Mouse (Mus musculus) forebrain, postnatal 0 days (tissue): ENCODE results near the gene Smim24. TPM values are rescaled to one million over a fixed set of nuclear protein-coding genes. Genes with fewer than 3 reads are reported as not detected.

Source experiments
- ATAC-seq: fragments of 200-750 bp; cut with Nextera tagmentation; 2 replicates; pipeline ENCODE4 v1.8.0; 2017; ENCODE audit warnings: mild to moderate bottlenecking, moderate library complexity
- DNase-seq: peaks from one replicate; pipeline ENCODE4 v3.0.0-alpha.2; 2015
- H3K27ac ChIP-seq: fragments of 300-500 bp; sonication (generic); 2 replicates; pipeline ENCODE4 v1.5.1; 2014; ENCODE audit warnings: low read depth, mild to moderate bottlenecking, antibody characterized with exemption, low read length, moderate library complexity, mixed read lengths
- H3K27me3 ChIP-seq: fragments of 300-500 bp; sonication (generic); 2 replicates; pipeline ENCODE4 v1.6.1; 2014; ENCODE audit warnings: mild to moderate bottlenecking, low read length, mixed read lengths; ENCODE audit not compliant: insufficient read depth
- H3K36me3 ChIP-seq: fragments of 300-500 bp; sonication (generic); 2 replicates; pipeline ENCODE4 v1.6.1; 2014; ENCODE audit warnings: mild to moderate bottlenecking, moderate library complexity; ENCODE audit not compliant: insufficient read depth
- H3K4me1 ChIP-seq: fragments of 300-500 bp; sonication (generic); 2 replicates; pipeline ENCODE4 v1.6.1; 2014; ENCODE audit warnings: antibody characterized with exemption; ENCODE audit not compliant: insufficient read depth
- H3K4me2 ChIP-seq: fragments of 300-500 bp; sonication (generic); 2 replicates; pipeline ENCODE4 v1.6.1; 2014; ENCODE audit warnings: low read depth, mild to moderate bottlenecking, moderate library complexity
- H3K4me3 ChIP-seq: fragments of 300-500 bp; sonication (generic); 2 replicates; pipeline ENCODE4 v1.5.1; 2014; ENCODE audit warnings: low read depth, low read length, mixed read lengths
- H3K9ac ChIP-seq: fragments of 300-500 bp; sonication (generic); 2 replicates; pipeline ENCODE4 v1.6.1; 2014; ENCODE audit warnings: mild to moderate bottlenecking
- H3K9me3 ChIP-seq: fragments of 300-500 bp; sonication (generic); 2 replicates; pipeline ENCODE4 v1.6.1; 2016; ENCODE audit warnings: low read length
- CTCF ChIP-seq: sonication (generic); IDR thresholded peaks from 2 replicates; pipeline ENCODE4 v1.5.1; 2016; ENCODE audit warnings: antibody characterized with exemption, control low read depth, low read depth
- WGBS: fragments of 180-500 bp; shearing (Covaris S2); extraction: QIAGEN DNeasy Blood & Tissue Kit; methylation state at CpG from one replicate; pipeline ENCODE4 v1.1.7; 2014; 5-methylcytosine and 5-hydroxymethylcytosine counted together
- polyA plus RNA-seq: library from polyadenylated mRNA; unstranded; fragments of >200 nt; fragmentation: Nextera tagmentation; extraction: Ambion mirVana; gene quantifications from 2 replicates; pipeline ENCODE4 v1.2.1, GENCODE M21; 2015
- total RNA-seq: library from RNA; depleted of rRNA; stranded (reverse); fragments of >200 nt; gene quantifications from 2 replicates; pipeline ENCODE4 v1.2.3, GENCODE M21; 2014

Gene Smim24
- total and polyA plus RNA-seq, 2 experiments from 2014 or later, result 1.3 to 1.7 TPM

- Histone ChIP-seq H3K9me3 (no peaks in the 10 kb centered on the region), H3K27ac (no peak overlapping the region), H3K27me3 (no peaks in the 10 kb centered on the region), H3K4me3 (no peak overlapping the region), H3K4me1 (peaks cover 5% of the 10 kb centered on the region; the same call in 1 of the 2 replicates), H3K9ac (no peak overlapping the region), H3K4me2 (no peak overlapping the region), H3K36me3 (no peaks in the 10 kb centered on the region)
- TF ChIP-seq CTCF, result no peak
- WGBS, result 79% methylated on average over 8 of the region's 8 CpGs
- DNase-seq (no peak), ATAC-seq (no peak)
Measured at GRCm38 (mm10) chr10:81427804-81428506, 35.1 kb downstream of the Smim24 start.

GRCm38 (mm10) chr10:81428507-81428870, 35.6 kb downstream of the Smim24 start:
- H3K9ac ChIP-seq, result no peak overlapping the region
- H3K27me3 ChIP-seq, result no peaks in the 10 kb centered on the region
- no peaks in the 10 kb centered on the region for H3K9me3 ChIP-seq
- no peaks in the 10 kb centered on the region for H3K36me3 ChIP-seq
- no peak overlapping the region for H3K4me3 ChIP-seq
- H3K4me2 ChIP-seq, result no peak overlapping the region
- ATAC-seq (no peak), DNase-seq (no peak)
- peaks cover 11% of the 10 kb centered on the region; the same call in 1 of the 2 replicates for H3K4me1 ChIP-seq
- no peak overlapping the region for H3K27ac ChIP-seq
- no peak for TF ChIP-seq CTCF
- WGBS, result 91% methylated on average over 7 of the region's 7 CpGs

DNA sequence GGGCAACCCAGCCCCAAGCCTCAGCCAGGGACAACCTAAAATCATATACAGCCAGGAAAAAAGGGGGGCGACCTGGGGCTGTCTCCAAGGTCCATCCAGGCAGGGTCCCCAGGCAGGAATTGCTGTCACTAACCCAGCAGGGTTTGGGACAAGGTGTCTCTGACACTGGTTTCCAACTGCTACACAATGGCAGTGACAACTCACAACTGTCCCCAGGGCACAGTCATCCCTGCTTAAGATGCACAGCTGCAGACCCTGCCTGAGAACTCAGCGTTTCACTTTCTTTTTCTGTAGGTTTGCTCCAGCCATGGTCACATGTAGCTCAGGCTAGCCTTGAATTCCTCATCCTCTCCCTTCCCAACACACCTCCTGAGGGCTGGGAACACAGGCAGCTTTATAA, 36.2 kb downstream of the Smim24 start:
- Histone ChIP-seq H3K4me3 (no peak overlapping the region), H3K36me3 (no peaks in the 10 kb centered on the region), H3K4me1 (peaks cover 12% of the 10 kb centered on the region; the same call in 1 of the 2 replicates), H3K4me2 (no peak overlapping the region), H3K9ac (no peak overlapping the region), H3K27ac (no peak overlapping the region), H3K27me3 (no peaks in the 10 kb centered on the region), H3K9me3 (no peaks in the 10 kb centered on the region)
- ATAC-seq (no peak), DNase-seq (no peak)
- 27% methylated on average over 2 of the region's 2 CpGs for WGBS
- no peak for TF ChIP-seq CTCF

DNA sequence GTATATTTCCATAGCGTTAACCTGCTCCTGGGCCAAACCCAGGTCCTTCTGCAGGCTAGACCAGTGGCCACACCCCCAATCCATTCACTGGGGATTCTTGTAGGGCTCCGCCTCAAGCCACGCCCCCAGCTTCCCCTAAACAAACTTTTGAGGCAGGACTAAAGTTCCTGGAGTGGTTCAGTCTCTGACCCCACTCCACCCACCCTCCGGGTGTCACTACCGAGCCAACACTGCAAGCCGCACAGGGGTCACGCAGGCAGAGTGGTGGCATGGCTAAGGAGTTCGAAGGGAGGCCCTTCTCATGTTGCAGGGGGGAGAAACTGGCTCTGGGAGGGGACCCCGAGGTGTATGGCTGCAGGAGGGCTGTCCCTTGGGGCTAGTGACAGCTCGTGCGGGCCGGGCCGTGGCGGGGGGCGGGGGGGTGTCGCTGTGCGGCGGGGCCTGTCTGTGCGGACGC, 36.8 kb downstream of the Smim24 start:
- H3K4me1 ChIP-seq, result peaks cover 12% of the 10 kb centered on the region; the same call in 1 of the 2 replicates
- H3K9me3 ChIP-seq, result no peaks in the 10 kb centered on the region
- no peaks in the 10 kb centered on the region for H3K27me3 ChIP-seq
- DNase-seq (peak; percentile 57), ATAC-seq (no peak)
- peak overlapping the region; percentile 81 for H3K4me3 ChIP-seq
- peak overlapping the region; percentile 94 for H3K27ac ChIP-seq
- H3K9ac ChIP-seq, result peak overlapping the region; percentile 81
- no peak for TF ChIP-seq CTCF
- 1% methylated on average over 15 of the region's 20 CpGs for WGBS
- peak overlapping the region; percentile 80 for H3K4me2 ChIP-seq
- no peaks in the 10 kb centered on the region for H3K36me3 ChIP-seq

DNA sequence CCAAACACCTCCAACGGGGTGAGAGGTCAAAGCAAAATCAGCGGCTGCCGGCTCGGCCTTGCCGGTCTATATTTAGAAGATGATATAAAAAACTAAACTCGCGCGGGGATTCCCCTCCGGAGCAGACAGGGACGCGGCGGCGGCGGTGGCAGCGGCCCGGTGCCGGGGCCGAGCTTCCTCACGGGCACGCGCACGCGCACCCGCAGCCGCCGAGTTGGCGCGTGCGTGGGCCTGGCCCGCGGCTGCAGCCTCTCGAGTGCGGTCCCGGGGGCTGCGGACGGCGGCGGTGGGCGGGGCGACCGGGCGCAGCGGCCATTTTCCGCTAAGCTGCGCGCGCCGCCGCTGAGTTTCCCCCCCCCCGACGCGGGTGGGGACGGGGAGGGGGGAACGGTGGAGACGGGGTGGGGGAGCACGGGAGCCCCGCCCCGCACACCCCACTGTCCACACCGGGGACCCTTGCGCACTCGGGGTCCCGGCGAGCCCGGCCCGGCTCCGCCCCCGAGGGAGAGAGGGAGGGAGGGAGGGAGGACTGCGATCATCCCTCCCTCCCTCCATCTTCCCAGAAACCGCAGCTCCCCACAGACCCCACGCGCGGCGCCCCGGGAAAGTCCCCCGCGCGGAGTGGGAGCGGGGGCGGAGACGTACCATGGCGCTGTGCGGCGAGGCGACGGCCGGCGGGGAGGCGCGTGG, 37.4 kb downstream of the Smim24 start:
- H3K4me2 ChIP-seq, result peak overlapping the region; percentile 80
- no peak for TF ChIP-seq CTCF
- H3K27me3 ChIP-seq, result no peaks in the 10 kb centered on the region
- DNase-seq, result peak; percentile 88
- no peaks in the 10 kb centered on the region for H3K36me3 ChIP-seq
- peak overlapping the region; percentile 81 for H3K4me3 ChIP-seq
- H3K27ac ChIP-seq, result peak overlapping the region; percentile 94
- ATAC-seq, result peak; percentile 30
- no peaks in the 10 kb centered on the region for H3K9me3 ChIP-seq
- peak overlapping the region; percentile 81 for H3K9ac ChIP-seq
- H3K4me1 ChIP-seq, result peaks cover 12% of the 10 kb centered on the region; the same call in 1 of the 2 replicates
- WGBS, result 9% methylated on average over 45 of the region's 89 CpGs

DNA sequence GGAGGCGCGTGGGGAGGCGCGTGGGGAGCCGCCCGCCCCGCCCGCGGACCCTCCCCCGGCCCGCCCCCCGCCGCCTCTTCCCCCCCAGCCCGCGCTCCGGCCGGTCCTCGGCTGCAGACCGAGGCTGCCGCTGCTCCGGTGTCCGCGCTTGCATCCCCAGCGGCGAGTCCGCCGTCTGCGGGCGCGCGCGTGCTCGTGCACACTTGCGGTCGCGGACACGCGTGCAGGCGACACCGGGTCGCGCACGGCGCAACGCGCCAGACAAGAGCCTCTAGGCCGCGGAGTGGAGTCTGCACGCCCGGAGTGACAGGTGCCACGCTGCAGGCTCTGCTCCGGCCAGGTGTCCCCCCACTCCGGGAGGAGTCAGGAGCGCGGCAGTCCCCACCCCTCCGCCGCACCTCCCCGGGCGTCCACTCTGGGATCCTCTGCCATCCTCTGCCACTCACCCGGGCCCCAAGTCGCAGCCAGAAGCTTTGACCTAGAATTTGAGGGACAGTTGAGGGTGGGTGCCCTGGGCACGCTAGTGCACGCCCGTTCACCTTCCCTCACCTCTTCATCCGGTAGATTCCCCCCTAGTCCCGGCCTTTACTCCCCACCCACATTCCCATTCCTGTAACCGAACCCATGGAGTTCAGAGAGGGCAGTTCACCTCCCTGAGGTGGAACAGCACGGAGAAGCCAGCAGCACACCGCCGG, 38.1 kb downstream of the Smim24 start:
- H3K36me3 ChIP-seq, result no peaks in the 10 kb centered on the region
- DNase-seq, result peak; percentile 79
- peak overlapping the region; percentile 81 for H3K4me3 ChIP-seq
- no peak for TF ChIP-seq CTCF
- 3% methylated on average over 33 of the region's 70 CpGs for WGBS
- H3K27me3 ChIP-seq, result no peaks in the 10 kb centered on the region
- peak; percentile 13 for ATAC-seq
- H3K4me1 ChIP-seq, result peaks cover 12% of the 10 kb centered on the region; the same call in 1 of the 2 replicates
- H3K27ac ChIP-seq, result peak overlapping the region; percentile 94
- H3K4me2 ChIP-seq, result peak overlapping the region; percentile 80
- no peaks in the 10 kb centered on the region for H3K9me3 ChIP-seq
- H3K9ac ChIP-seq, result peak overlapping the region; percentile 81
